Mouse (Mus musculus) kidney, adult 9 months (tissue): ENCODE measurements around the gene Notum.
A peak's percentile ranks its signal among the peaks of the same experiment; 100 is the strongest.
"Not testable (repeated sequence)": the region's sequence is repeated elsewhere in the genome, so short reads cannot be mapped to it uniquely, and the experiment has no call there.

Source experiments
- DNase-seq: peaks from one replicate; pipeline ENCODE4 v3.0.0; 2022

The Notum gene

DNA sequence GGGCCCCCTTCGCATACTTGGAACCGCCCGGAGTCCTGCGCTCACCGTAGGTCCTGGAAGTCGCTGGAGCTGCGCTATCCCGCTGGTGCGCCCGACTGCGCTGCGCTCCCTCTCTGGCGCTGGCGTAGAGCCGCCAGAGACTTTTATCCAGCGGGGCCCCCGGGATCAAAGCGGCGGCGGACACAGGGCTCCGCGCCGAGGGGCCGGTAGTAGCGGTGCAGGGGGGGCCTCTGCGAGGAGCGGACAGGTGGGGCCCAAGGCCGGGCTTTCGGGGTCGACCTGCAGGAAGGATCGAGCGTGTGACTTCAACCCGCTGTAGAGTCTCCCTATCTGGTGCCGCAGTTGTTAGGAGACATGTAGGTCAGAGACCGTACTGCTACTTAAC is at the start of gene Notum:
Gene Notum, minus strand, starts transcription at position 100 of the 385 bp plus-strand sequence.
- DNase-seq = no peak

DNA sequence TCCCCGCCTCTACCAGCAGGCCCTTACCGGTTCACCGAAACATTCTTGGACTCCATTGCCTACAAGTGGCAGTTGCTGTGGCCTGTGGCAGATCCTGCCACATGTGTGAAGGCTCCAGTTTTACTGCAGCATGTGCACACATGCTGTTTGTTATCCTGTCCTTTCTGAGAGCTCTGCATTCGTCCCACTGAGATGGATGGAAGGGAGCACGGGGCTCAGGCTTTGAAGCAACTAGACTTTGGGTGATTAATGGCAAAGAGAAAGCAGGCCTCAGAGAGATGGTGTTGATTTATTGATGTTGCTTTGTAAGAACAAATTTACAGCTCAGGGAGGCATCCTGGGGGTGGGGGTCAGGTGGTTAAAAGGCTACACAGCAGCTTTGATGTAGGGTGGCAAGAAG is 49.7 kb upstream of the Notum start:
- DNase-seq = no peak

DNA sequence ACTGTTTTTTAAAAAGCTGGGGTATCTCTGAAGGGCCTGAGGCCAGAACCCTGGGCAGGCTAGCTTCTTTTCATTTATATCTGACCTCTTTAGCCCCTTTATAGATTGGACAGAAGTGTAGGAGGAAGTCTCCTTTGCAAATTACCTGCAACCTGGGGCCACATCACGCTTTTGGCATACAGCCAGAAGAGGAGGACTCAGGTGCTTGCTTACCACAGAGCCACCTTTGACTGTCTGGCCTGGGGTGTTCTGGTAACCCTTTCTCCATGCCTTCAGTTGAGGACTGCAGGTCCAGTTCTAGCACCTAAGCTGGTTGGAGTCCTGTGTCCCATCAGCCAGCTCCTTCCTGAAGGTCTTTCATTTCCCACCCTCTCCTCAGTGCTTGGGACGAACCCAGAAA is 48.6 kb upstream of the Notum start:
- DNase-seq = no peak

GRCm38 (mm10) chr11:120707969-120708368 is 47.0 kb upstream of the Notum start:
- DNase-seq = no peak

DNA sequence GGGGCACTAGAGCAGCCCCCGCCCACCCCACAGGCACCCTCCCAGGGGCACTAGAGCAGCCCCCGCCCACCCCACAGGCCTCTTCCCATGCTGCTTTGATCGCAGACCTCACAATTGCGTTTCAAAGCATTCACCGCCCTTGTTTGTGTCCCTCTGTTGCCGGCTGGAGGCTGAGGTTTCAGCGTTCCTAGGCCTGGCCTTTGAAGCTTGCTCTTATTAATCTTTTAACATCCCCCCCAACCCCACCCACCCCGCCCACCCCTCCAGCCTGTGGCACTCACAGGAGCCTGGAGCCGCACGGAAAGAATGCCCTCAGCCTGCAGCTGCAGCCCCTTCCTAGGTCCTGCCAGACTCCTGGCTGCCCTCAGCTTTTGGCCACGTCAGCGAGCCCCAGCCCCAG is 46.2 kb upstream of the Notum start:
- no peak for DNase-seq

- no peak for DNase-seq
Observed at GRCm38 (mm10) chr11:120706120-120706519, 45.1 kb upstream of the Notum start.

- DNase-seq = no peak
Observed at GRCm38 (mm10) chr11:120704486-120705325, 43.7 kb upstream of the Notum start.

DNA sequence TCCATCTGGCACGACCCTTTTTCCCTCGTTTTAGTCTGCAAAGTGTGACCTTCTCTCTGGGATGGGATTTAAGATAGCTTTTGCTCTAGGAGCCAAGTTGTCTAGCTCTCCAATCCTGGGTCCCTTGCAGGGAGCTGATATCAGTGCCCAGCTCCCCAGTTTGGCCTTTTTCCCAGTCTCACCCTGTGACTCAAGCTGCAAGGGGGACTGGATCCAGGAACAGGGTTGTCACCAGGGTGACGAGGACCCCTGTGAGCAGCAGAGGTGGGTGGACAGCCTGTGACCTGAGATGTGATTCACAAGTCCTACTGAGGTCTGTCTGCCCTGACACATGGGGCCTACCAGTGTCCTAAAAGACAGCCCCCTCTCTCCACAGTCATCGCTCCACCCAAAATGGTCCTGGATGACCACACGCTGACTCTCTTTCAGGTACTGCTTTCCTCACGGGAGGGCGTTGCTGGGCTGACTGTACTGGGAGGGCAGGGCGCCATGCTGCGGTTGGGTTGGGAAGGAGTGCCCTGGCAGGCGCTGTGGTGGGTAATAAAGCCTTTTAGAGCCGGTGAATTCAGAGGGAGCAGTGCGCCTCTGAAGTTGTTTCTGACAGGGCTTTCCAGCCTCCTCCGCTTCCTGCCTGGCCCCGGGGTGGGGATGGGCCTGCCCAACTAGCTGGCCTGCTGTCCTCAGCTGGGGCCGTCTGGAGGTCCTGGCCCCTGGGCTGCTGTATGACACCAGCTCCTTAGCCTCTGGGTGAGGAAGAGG is 42.9 kb upstream of the Notum start:
- DNase-seq = no peak

GRCm38 (mm10) chr11:120697741-120698140 is 36.8 kb upstream of the Notum start:
- DNase-seq = no peak

DNA sequence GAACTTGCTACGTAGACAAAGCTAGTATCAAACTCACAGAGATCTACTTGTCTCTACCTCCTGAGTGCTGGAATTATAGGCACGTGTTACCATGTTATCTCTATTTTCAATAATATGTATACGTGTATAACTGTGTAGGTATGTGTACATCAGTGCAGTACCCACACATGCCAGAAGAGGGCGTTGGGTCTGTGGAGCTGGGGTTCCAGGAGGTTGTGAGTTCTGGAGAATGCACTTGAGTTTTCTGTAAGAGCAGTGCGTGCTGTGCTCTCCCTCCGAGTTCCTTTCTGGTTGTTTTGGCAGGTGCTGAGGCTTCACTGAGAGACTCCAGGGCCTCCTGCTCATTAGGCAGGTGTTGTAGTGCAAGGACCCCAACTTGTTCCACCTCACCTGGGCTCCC is 35.6 kb upstream of the Notum start:
- no peak for DNase-seq

- DNase-seq = peak; percentile 78
Observed at GRCm38 (mm10) chr11:120695641-120696040, 34.7 kb upstream of the Notum start.

- DNase-seq = no peak
Observed at GRCm38 (mm10) chr11:120695184-120695583, 34.2 kb upstream of the Notum start.

DNA sequence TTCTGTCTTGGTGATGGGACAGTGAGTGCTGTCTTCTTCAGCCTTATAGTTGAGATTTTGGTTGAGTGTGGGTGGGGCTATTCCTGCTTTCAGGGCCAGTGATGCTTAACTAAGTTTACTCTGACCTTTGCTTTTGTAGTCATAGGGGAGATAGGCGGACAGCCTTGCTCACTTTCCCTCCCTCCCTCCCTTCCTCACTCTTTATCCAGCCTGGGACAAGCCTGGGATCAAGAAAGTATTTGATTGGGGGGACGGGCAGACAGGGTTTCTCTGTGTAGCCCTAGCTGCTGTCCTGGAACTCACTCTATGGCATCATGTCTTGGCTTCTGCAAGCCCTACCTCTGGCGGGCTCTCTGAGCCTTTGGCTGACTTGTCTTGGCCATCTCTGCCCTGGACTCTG is 32.5 kb upstream of the Notum start:
- peak; percentile 69 for DNase-seq

DNA sequence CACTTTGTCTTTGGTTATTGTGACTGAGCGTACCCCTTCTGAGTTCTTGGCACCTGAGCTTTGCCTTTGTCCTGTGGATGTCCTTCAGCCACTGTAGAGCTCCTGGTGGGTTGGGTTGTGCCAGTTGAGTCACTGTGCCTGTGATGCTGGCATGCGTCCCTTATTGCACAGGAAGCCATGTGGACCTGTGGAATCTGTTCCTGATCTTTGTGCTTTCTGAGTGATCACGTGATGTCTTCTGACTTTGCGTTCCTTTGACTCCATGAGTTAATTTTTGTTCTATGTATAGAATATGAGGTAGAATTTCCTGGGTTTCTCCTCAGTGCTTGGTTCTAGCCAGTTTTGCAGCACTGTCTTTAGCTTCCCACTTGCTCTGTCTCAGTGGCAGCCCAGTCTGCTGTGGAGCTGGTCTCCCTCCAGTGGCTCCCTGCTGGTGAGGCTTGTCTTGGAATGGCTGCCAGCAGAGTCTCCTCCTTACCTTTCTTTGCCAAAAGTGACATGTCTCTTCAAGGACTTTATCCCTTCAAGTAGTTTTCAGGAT is 31.6 kb upstream of the Notum start:
- DNase-seq = peak; percentile 93

DNA sequence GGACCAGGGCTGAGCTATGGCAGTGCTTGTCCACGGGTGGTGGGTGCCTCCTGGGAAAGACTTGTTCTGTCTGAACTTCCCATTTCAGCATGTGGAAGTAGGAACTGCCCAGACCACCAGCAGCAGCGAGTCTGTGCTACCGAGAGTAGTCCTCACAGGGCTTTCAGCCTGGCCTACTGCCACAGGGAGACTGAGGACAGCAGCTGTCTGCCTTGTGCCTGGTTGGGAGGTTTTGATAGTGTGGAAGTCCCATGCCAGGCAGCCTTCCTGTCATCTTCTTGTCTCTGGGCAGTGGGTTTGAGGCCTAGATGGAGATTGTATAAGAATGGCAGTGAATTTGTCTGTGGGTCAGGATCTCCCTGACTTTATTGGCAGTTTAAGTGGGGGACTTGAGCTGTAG is 28.4 kb upstream of the Notum start:
- no peak for DNase-seq

DNA sequence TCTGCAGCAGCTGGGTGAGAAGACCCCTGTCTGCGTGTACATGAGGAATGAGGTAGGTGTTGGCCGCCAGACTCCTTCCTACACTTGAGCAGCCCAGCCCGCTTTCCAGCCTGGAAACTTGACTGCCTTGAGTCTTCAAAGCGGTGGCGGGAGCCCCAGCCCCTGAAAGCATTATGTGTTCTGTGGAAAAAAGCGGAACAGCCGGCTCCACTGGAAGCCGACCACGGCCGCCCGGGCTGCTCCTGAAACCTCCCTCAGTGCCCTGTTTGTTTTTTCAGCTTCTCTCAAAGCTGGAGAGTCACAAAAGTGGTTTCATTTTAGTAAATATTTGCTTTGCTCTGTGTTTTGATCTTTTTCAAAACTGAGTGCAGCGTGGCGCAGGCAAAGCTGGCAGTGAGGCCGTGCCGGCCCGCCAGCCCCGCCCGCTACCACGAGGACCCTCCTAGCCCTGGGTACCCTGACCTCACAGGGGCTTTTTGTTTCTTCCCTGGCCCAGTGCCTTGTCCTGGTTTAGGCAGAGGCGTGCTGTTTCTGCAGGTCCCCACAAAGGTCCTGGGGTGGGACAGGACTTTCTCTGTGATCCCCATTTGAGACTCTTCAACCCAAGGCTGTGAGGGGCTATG is 25.8 kb upstream of the Notum start:
- DNase-seq = no peak

DNA sequence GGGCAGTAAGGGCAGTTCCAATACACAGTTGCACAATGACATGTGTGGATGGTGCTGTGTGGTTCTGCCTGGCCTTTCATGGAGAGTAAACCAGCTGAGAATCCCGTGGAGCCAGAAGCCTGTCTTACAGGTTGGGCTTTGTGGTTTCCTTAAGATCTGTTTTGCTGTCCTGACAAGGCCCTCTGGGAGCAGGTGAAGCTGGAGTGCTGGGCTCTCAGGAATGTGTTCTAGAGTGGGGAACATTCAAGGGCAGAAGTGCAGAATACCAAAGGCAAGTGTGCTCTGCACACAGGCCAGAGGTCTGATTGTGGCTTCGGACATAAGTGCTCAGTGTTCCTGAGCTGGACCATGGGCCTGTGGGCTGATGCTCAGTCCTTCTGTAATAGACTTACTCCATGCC is 23.7 kb upstream of the Notum start:
- no peak for DNase-seq

- no peak for DNase-seq
Observed at GRCm38 (mm10) chr11:120684086-120684485, 23.1 kb upstream of the Notum start.

DNA sequence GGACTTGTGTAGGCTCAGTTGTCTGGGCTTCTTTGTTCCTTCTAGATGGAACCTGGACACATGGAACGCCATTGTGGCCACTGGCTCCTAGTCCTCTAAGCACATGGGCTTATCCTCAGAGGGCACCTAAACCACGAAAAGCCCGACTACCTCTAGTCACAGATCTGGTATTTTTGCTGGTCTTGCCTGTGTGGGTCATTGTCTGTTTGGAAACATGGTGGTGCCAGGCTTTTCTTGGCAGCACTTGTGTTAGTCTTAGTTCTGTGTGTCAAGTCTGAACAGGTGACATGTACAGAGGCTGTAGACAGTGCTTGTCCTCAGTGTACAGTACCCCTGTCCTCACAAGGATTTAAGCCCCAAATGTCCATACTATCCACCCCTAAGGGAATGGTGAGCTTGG is 22.6 kb upstream of the Notum start:
- DNase-seq = no peak

DNA sequence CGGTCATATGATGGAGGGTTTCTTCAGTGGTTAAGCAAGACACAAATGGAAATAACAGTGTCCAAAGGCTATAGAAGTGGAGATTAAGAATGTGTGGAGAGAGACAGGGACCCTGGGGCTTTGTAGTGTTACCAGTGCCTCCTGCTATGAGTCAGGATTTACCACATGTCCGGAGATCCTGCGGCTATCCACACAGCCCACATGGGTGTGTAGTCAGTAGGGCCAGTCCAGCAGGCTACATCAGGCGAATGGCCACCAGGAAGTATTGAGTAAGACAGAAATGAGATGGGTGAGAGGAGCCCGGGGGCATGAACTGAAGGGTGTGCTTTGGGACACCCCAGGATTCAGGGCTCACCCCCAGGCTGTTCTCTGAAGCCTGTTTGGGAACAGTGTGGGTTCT is 21.7 kb upstream of the Notum start:
- DNase-seq = no peak

DNA sequence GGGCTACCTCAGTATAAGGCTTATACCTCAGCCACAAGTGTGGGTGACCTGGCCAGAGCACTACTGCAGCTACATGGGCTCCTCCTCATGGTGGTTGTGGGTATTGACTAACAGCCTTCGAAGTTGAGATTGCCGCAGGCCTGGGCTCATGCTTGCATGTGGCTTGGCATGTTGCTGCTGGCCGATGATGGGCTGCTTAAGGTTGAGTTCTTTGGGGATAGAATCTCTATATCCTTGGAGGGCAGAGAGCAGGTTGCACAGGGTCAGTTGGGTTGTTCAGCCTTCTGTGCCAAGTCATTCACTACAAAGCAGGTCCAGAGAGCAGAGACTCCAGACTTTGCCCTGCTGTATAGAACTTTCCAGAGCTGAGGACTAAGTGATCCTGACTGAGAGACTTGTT is 18.9 kb upstream of the Notum start:
- peak; percentile 92 for DNase-seq

DNA sequence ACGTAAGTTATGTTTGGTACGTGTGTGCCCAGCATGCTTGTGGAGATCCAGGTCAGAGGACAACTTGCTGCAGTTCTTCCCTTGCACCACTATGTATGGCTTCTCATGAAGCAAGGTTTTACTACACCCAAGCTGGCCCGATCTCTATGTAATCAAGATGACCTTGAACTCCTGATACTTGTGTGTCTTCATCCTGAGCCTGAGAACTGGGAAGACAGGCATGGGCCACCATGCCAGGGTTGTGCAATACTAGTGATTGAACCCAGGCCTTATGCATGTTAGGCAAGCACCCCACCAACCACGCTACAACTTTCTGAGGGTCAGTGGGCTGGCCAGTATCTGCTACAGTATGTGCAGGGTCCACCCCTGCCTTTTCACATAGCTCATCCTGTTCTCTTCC is 16.0 kb upstream of the Notum start:
- DNase-seq = no peak

GRCm38 (mm10) chr11:120675875-120676274 is 14.9 kb upstream of the Notum start:
- DNase-seq = not testable (repeated sequence)
